10 mouse cellular contexts compared by ENCODE assay signal in the genomic region with DNA sequence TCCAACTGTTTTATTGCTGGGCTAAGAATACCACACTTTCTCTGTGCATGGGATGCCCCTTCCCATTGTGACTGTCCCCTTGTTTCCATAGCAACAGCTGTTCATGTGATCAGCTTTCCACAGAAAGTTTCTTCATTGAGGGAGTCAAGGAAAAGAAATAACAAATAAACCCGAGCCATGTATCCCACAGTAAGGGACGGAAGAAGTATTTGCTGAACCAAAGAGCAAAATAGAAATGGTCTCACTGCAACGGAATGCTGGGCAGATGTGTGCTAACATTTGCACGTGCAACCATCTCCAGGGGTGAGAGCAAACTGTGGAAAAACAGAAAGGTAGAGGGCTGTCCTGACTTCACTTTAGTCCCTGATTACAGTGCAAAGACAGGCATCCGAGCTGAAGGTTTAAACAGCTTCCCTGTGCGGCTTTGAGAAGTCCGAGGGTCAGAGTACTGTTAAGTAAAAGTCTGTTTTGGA. TPM values are rescaled to one million over a fixed set of nuclear protein-coding genes. Genes with fewer than 3 reads are reported as not detected.
DNase-seq lines count a peak whose midpoint lies in the region; ATAC-seq and TF ChIP-seq lines count a peak whose summit lies in the region.
"Had no signal": no experiment of that assay in that cellular context is flagged by ENCODE, and none has a peak within 500 bp of the region (broad histone marks: within the 10 kb centered on the region; RNA-seq: fewer than 3 reads in every experiment).

No protein-coding gene starts in this region.

- peaks cover 20% of the 10 kb centered on the region for H3K4me1 ChIP-seq in limb, embryonic 12.5 days (replicated peaks)
- peaks cover 6% of the 10 kb centered on the region; the same call in 1 of the 2 replicates for H3K4me1 ChIP-seq in limb, embryonic 10.5 days
- H3K4me1 ChIP-seq in embryonic facial prominence, embryonic 15.5 days: peaks cover 23% of the 10 kb centered on the region
- H3K4me1 ChIP-seq in hindbrain, postnatal 0 days (ENCODE audit: insufficient read depth, low read length): peaks cover 8% of the 10 kb centered on the region

- H3K4me3 ChIP-seq in limb, embryonic 12.5 days (replicated peaks): no peak overlapping the region
- no peak overlapping the region for H3K4me3 ChIP-seq in limb, embryonic 10.5 days
- H3K4me3 ChIP-seq in embryonic facial prominence, embryonic 15.5 days (replicated peaks): no peak overlapping the region
- H3K4me3 ChIP-seq in hindbrain, postnatal 0 days (ENCODE audit: low read length): no peak overlapping the region

- WGBS in limb, embryonic 12.5 days: 47% methylated on average over 7 of the region's 7 CpGs
- WGBS in limb, embryonic 10.5 days: 71% methylated on average over 7 of the region's 7 CpGs
- 21% methylated on average over 7 of the region's 7 CpGs for WGBS in embryonic facial prominence, embryonic 15.5 days
- WGBS in hindbrain, postnatal 0 days: 14% methylated on average over 7 of the region's 7 CpGs

- peak; percentile 37; the same call in 1 of the 2 replicates for ATAC-seq in limb, embryonic 12.5 days (ENCODE audit: insufficient number of reproducible peaks, insufficient read depth, low FRiP score, low TSS enrichment, low read depth)
- no peak for ATAC-seq in embryonic facial prominence, embryonic 15.5 days (ENCODE audit: insufficient number of reproducible peaks, low FRiP score, low TSS enrichment, low read depth)
- no peak for ATAC-seq in hindbrain, postnatal 0 days

- no peak for TF ChIP-seq CTCF in hindbrain, postnatal 0 days (IDR thresholded peaks at IDR 0.05; ENCODE audit: low read depth)

- no peak for DNase-seq in limb, embryonic 10.5 days (ENCODE audit: low spot score)
- peak; percentile 63 for DNase-seq in hindbrain, postnatal 0 days (ENCODE audit: low spot score)
- peak; percentile 30 for DNase-seq in retina, postnatal 1 day
- DNase-seq in frontal cortex, postnatal 10 days (ENCODE audit: low spot score in 2 of 2): no peak
- no peak for DNase-seq in ovary, adult 18-20 months (ENCODE audit: low spot score)
- no peak for DNase-seq in urinary bladder, postnatal 4 days (ENCODE audit: low spot score in 2 of 2)

- H3K9ac ChIP-seq in limb, embryonic 12.5 days (replicated peaks): no peak overlapping the region
- H3K9ac ChIP-seq in embryonic facial prominence, embryonic 15.5 days: no peak overlapping the region
- no peak overlapping the region for H3K9ac ChIP-seq in hindbrain, postnatal 0 days (replicated peaks; ENCODE audit: low read length)

- no peaks in the 10 kb centered on the region for H3K27me3 ChIP-seq in limb, embryonic 12.5 days
- no peaks in the 10 kb centered on the region for H3K27me3 ChIP-seq in limb, embryonic 10.5 days (ENCODE audit: low read depth, poor library complexity, severe bottlenecking)
- H3K27me3 ChIP-seq in embryonic facial prominence, embryonic 15.5 days: no peaks in the 10 kb centered on the region
- H3K27me3 ChIP-seq in hindbrain, postnatal 0 days (ENCODE audit: insufficient read depth, low read length): no peaks in the 10 kb centered on the region

- peak overlapping the region; percentile 68 for H3K27ac ChIP-seq in limb, embryonic 12.5 days
- no peak overlapping the region for H3K27ac ChIP-seq in limb, embryonic 10.5 days
- H3K27ac ChIP-seq in embryonic facial prominence, embryonic 15.5 days (replicated peaks): peak overlapping the region; percentile 44
- no peak overlapping the region for H3K27ac ChIP-seq in hindbrain, postnatal 0 days

- peak overlapping the region; percentile 4; the same call in 1 of the 2 replicates for H3K4me2 ChIP-seq in limb, embryonic 12.5 days
- no peak overlapping the region for H3K4me2 ChIP-seq in embryonic facial prominence, embryonic 15.5 days (replicated peaks)
- no peak overlapping the region for H3K4me2 ChIP-seq in hindbrain, postnatal 0 days (ENCODE audit: low read depth, low read length)

- H3K36me3 ChIP-seq in limb, embryonic 12.5 days: no peaks in the 10 kb centered on the region
- H3K36me3 ChIP-seq in limb, embryonic 10.5 days: no peaks in the 10 kb centered on the region
- H3K36me3 ChIP-seq in embryonic facial prominence, embryonic 15.5 days: no peaks in the 10 kb centered on the region
- no peaks in the 10 kb centered on the region for H3K36me3 ChIP-seq in hindbrain, postnatal 0 days (ENCODE audit: insufficient read depth, low read length)

- H3K9me3 ChIP-seq in limb, embryonic 12.5 days: no peaks in the 10 kb centered on the region
- H3K9me3 ChIP-seq in limb, embryonic 10.5 days (replicated peaks): no peaks in the 10 kb centered on the region
- no peaks in the 10 kb centered on the region for H3K9me3 ChIP-seq in embryonic facial prominence, embryonic 15.5 days (replicated peaks)
- no peaks in the 10 kb centered on the region for H3K9me3 ChIP-seq in hindbrain, postnatal 0 days (ENCODE audit: low read length)

RNA-seq across cellular contexts. Expression of gene Gm17571, which starts 8.1 kb away (rescaled TPM):
- polyA plus RNA-seq in limb, embryonic 12.5 days (2016; fragmentation: Nextera tagmentation; extraction: Ambion mirVana): not detected in 2 replicates
- not detected in 2 replicates for polyA plus RNA-seq in limb, embryonic 10.5 days (2016; fragmentation: Nextera tagmentation; extraction: Ambion mirVana)
- not detected in 2 replicates for polyA plus RNA-seq in embryonic facial prominence, embryonic 15.5 days (2015; fragmentation: Nextera tagmentation; extraction: Ambion mirVana)
- total RNA-seq in hindbrain, postnatal 0 days (2014; rRNA removed): not detected in 2 replicates
- not detected in 2 replicates for polyA plus RNA-seq in hindbrain, postnatal 0 days (2015; fragmentation: Nextera tagmentation; extraction: Ambion mirVana)
- total RNA-seq: common myeloid progenitor, adult 5-6 weeks; liver, adult 2 months had no signal
- polyA plus RNA-seq: liver, adult 2 months had no signal

Comparison
In these comparisons a context has a peak if more than half of its experiments do, and no peak if none do; other contexts are left out.
1. H3K27ac ChIP-seq: peak in limb, embryonic 12.5 days (single experiment) and embryonic facial prominence, embryonic 15.5 days (single experiment); none in limb, embryonic 10.5 days (single experiment) and hindbrain, postnatal 0 days (single experiment).
2. DNase-seq: peak in hindbrain, postnatal 0 days (single experiment) and retina, postnatal 1 day (single experiment); none in limb, embryonic 10.5 days (single experiment), frontal cortex, postnatal 10 days (0 of 2), ovary, adult 18-20 months (single experiment) and urinary bladder, postnatal 4 days (0 of 2).